Comparison of ENCODE assay signal across 7 mouse cellular contexts in the genomic region with DNA sequence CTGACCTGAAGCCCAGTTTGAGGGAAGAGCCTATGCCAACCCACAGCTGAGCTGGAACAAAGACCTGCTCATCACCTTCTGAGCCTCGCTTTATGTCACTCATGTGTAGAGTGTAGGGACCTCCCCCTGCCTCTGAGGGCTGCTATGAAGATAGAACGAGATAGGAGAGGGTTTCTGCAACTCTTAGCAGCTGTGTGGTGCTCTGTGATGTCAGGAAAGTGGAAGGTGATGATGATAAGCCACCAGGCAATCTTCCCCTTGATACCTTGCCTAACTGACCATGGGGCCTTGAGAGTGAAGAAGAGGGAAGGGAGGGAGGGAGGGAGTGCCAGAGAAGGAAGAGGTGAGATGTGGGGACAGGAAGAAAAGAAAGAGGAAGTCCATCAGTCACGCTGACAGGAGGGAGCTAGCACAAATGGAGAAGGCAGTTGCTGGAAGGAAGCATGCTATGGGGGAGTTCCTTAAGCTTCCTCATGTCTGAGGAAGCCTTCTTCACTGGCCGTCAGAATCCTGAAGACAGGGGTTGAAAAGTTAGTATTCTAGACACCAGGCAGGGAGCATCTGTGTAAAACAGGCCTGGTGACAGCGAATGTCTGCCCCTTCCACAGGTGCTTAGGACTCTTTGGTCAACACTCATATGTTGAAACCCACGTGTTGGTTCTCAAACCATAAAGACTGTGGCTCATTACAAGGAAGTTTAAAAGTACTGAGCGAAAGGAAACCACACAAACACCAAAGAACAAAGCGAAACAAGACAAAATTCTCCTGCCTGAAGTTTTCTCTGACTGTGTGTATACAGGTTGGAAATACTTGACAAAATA. TPM values are rescaled to one million over a fixed set of nuclear protein-coding genes. Genes with fewer than 3 reads are reported as not detected.
A peak's percentile ranks its signal among the peaks of the same experiment; 100 is the strongest.
DNase-seq lines count a peak whose midpoint lies in the region; ATAC-seq and TF ChIP-seq lines count a peak whose summit lies in the region.

A gene (plus strand): TSS at position 196 of the 821 bp plus-strand sequence.

- H3K36me3 ChIP-seq in forebrain, postnatal 0 days (ENCODE audit: insufficient read depth): no peaks in the 10 kb centered on the region
- no peaks in the 10 kb centered on the region for H3K36me3 ChIP-seq in hindbrain, embryonic 13.5 days
- H3K36me3 ChIP-seq in lung, postnatal 0 days (ENCODE audit: insufficient read depth, low read length): no peaks in the 10 kb centered on the region

- H3K27ac ChIP-seq in forebrain, postnatal 0 days (ENCODE audit: low read depth, low read length): no peak within 1 kb of the TSS
- no peak within 1 kb of the TSS for H3K27ac ChIP-seq in hindbrain, embryonic 13.5 days
- H3K27ac ChIP-seq in lung, postnatal 0 days (ENCODE audit: low read length): no peak within 1 kb of the TSS

- ATAC-seq in forebrain, postnatal 0 days: no peak
- no peak for ATAC-seq in hindbrain, embryonic 13.5 days (ENCODE audit: low FRiP score)
- no peak for ATAC-seq in lung, postnatal 0 days
- ATAC-seq in frontal cortex, adult (ENCODE audit: low TSS enrichment): no peak

- H3K9ac ChIP-seq in forebrain, postnatal 0 days: no peak within 1 kb of the TSS
- H3K9ac ChIP-seq in hindbrain, embryonic 13.5 days: no peak within 1 kb of the TSS
- H3K9ac ChIP-seq in lung, postnatal 0 days (replicated peaks; ENCODE audit: low read depth): no peak within 1 kb of the TSS

- no peak for TF ChIP-seq EP300 in lung, postnatal 0 days (IDR thresholded peaks at IDR 0.05)

- H3K4me2 ChIP-seq in forebrain, postnatal 0 days (ENCODE audit: low read depth): no peak within 1 kb of the TSS
- no peak within 1 kb of the TSS for H3K4me2 ChIP-seq in hindbrain, embryonic 13.5 days
- H3K4me2 ChIP-seq in lung, postnatal 0 days (replicated peaks; ENCODE audit: low read depth, low read length): 0 out of 2 replicates have a peak within 1 kb of the TSS, but pooled peaks have one; percentile 6

- H3K4me3 ChIP-seq in forebrain, postnatal 0 days (ENCODE audit: low read depth, low read length): no peak within 1 kb of the TSS
- no peak within 1 kb of the TSS for H3K4me3 ChIP-seq in hindbrain, embryonic 13.5 days
- H3K4me3 ChIP-seq in lung, postnatal 0 days (ENCODE audit: low read depth, low read length): no peak within 1 kb of the TSS

- no peaks in the 10 kb centered on the region for H3K27me3 ChIP-seq in forebrain, postnatal 0 days (ENCODE audit: insufficient read depth, low read length)
- 0 out of 2 replicates have a peak, but pooled peaks cover 6% of the 10 kb centered on the region for H3K27me3 ChIP-seq in hindbrain, embryonic 13.5 days
- no peaks in the 10 kb centered on the region for H3K27me3 ChIP-seq in lung, postnatal 0 days (replicated peaks; ENCODE audit: insufficient read depth, low read length)

- DNase-seq in 416B (ENCODE audit: low read depth) (peak; percentile 78), A20 (ENCODE audit: low read depth, low spot score) (peak; percentile 88)
- DNase-seq in forebrain, postnatal 0 days: no peak
- DNase-seq in lung, postnatal 0 days (ENCODE audit: low spot score): peak; percentile 44
- DNase-seq in thymus, postnatal 0 days (ENCODE audit: low spot score): peak; percentile 53

- 0 out of 2 replicates have a peak, but pooled peaks cover 6% of the 10 kb centered on the region for H3K4me1 ChIP-seq in forebrain, postnatal 0 days (ENCODE audit: insufficient read depth)
- H3K4me1 ChIP-seq in hindbrain, embryonic 13.5 days (replicated peaks): peaks cover 20% of the 10 kb centered on the region
- H3K4me1 ChIP-seq in lung, postnatal 0 days (ENCODE audit: insufficient read depth, low read depth, low read length): 0 out of 2 replicates have a peak, but pooled peaks cover 4% of the 10 kb centered on the region

- TF ChIP-seq CTCF in forebrain, postnatal 0 days (IDR thresholded peaks at IDR 0.05; ENCODE audit: low read depth): no peak
- no peak for TF ChIP-seq CTCF in lung, postnatal 0 days (IDR thresholded peaks at IDR 0.05)

- 69% methylated on average over 8 of the region's 8 CpGs for WGBS in forebrain, postnatal 0 days
- WGBS in hindbrain, embryonic 13.5 days: 73% methylated on average over 8 of the region's 8 CpGs
- WGBS in lung, postnatal 0 days: 43% methylated on average over 8 of the region's 8 CpGs

- no peaks in the 10 kb centered on the region for H3K9me3 ChIP-seq in forebrain, postnatal 0 days (ENCODE audit: low read length)
- no peaks in the 10 kb centered on the region for H3K9me3 ChIP-seq in hindbrain, embryonic 13.5 days
- no peaks in the 10 kb centered on the region for H3K9me3 ChIP-seq in lung, postnatal 0 days (ENCODE audit: low read length)

RNA-seq across cellular contexts. Expression of the gene that starts here (rescaled TPM):
- total RNA-seq in forebrain, postnatal 0 days (2014; rRNA removed): 44.0 and 46.9 TPM in 2 replicates
- 8.5 and 16.3 TPM in 2 replicates for polyA plus RNA-seq in forebrain, postnatal 0 days (2015; fragmentation: Nextera tagmentation; extraction: Ambion mirVana)
- 22.4 and 24.2 TPM in 2 replicates for polyA plus RNA-seq in hindbrain, embryonic 13.5 days (2015; fragmentation: Nextera tagmentation; extraction: Ambion mirVana)
- 22.4 and 25.8 TPM in 2 replicates for polyA plus RNA-seq in lung, postnatal 0 days (2015; fragmentation: Nextera tagmentation; extraction: Ambion mirVana)
- 16.3 and 26.8 TPM in 2 replicates for polyA plus RNA-seq in thymus, postnatal 0 days (2015; fragmentation: Nextera tagmentation; extraction: Ambion mirVana)
